Mouse (Mus musculus) bone marrow macrophage, adult 2 months (primary cell): ENCODE data around the gene Schip1.

Experiments
- CTCF ChIP-seq: IDR thresholded peaks from 2 replicates; pipeline ENCODE4 v1.5.1; 2012; ENCODE audit warnings: low read depth, mild to moderate bottlenecking, low read length, moderate library complexity
- POLR2A ChIP-seq: IDR thresholded peaks from 2 replicates; pipeline ENCODE4 v1.6.1; 2012; ENCODE audit warnings: mild to moderate bottlenecking, low read depth, low read length, borderline replicate concordance

DNA sequence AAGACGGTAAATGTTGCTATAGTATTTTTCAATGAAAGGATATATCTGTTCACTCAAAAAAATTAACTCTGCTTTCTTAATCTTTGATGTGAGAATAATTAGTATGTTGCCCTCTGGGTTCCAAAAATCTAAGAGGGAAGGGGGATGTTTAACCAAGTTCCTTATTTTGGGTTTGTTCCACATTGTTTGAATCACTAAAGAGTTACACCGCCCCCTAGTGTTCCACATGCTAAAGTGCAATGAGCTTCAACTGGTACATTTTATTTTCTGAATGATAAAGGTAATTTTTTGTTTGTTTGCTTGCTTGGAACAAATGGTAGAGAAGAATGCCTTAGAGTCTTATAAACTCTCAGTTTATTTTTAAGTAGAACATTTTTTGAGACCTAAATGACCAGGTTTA is 11.1 kb upstream of the Schip1 start:
- TF ChIP-seq CTCF, result no peak
- no peak for TF ChIP-seq POLR2A
